Mouse (Mus musculus): ENCODE results near the gene Anxa8. TPM values are rescaled to one million over a fixed set of nuclear protein-coding genes. Genes with fewer than 3 reads are reported as not detected.

The Anxa8 gene
- polyA plus RNA-seq, 1 experiment from 2014 or later, result 0.16 TPM

- no peak overlapping the region for H3K9ac ChIP-seq
- H3K36me3 ChIP-seq (replicated peaks), result no peaks in the 10 kb centered on the region
- WGBS (ENCODE audit: insufficient replicate concordance), result 56% methylated on average over 7 of the region's 7 CpGs
- 0 out of 2 replicates have a peak, but pooled peaks cover 3% of the 10 kb centered on the region for H3K27me3 ChIP-seq
- no peaks in the 10 kb centered on the region for H3K4me1 ChIP-seq (replicated peaks)
- ATAC-seq (ENCODE audit: insufficient read depth), result no peak
- no peaks in the 10 kb centered on the region for H3K9me3 ChIP-seq (replicated peaks)
- no peak overlapping the region for H3K27ac ChIP-seq (replicated peaks)
- no peak overlapping the region for H3K4me2 ChIP-seq
- H3K4me3 ChIP-seq (replicated peaks), result no peak overlapping the region
Measured at GRCm38 (mm10) chr14:34119046-34119723, 33.4 kb downstream of the Anxa8 start.

- no peak overlapping the region for H3K4me3 ChIP-seq (replicated peaks)
- H3K4me2 ChIP-seq, result no peak overlapping the region
- 56% methylated on average over 12 of the region's 12 CpGs for WGBS (ENCODE audit: insufficient replicate concordance)
- H3K27me3 ChIP-seq, result 0 out of 2 replicates have a peak, but pooled peaks cover 3% of the 10 kb centered on the region
- H3K4me1 ChIP-seq (replicated peaks), result no peaks in the 10 kb centered on the region
- no peak overlapping the region for H3K27ac ChIP-seq (replicated peaks)
- H3K36me3 ChIP-seq (replicated peaks), result no peaks in the 10 kb centered on the region
- ATAC-seq (ENCODE audit: insufficient read depth), result no peak
- no peak overlapping the region for H3K9ac ChIP-seq
- no peaks in the 10 kb centered on the region for H3K9me3 ChIP-seq (replicated peaks)
Measured at GRCm38 (mm10) chr14:34120016-34120910, 34.5 kb downstream of the Anxa8 start.

GRCm38 (mm10) chr14:34120923-34121351 lies 35.2 kb downstream of the Anxa8 start:
- no peak overlapping the region for H3K27ac ChIP-seq (replicated peaks)
- 0 out of 2 replicates have a peak, but pooled peaks cover 3% of the 10 kb centered on the region for H3K27me3 ChIP-seq
- ATAC-seq (ENCODE audit: insufficient read depth), result no peak
- H3K4me3 ChIP-seq (replicated peaks), result no peak overlapping the region
- no peaks in the 10 kb centered on the region for H3K4me1 ChIP-seq (replicated peaks)
- no peaks in the 10 kb centered on the region for H3K36me3 ChIP-seq (replicated peaks)
- 57% methylated on average over 3 of the region's 3 CpGs for WGBS (ENCODE audit: insufficient replicate concordance)
- H3K9ac ChIP-seq, result no peak overlapping the region
- H3K4me2 ChIP-seq, result no peak overlapping the region
- no peaks in the 10 kb centered on the region for H3K9me3 ChIP-seq (replicated peaks)

DNA sequence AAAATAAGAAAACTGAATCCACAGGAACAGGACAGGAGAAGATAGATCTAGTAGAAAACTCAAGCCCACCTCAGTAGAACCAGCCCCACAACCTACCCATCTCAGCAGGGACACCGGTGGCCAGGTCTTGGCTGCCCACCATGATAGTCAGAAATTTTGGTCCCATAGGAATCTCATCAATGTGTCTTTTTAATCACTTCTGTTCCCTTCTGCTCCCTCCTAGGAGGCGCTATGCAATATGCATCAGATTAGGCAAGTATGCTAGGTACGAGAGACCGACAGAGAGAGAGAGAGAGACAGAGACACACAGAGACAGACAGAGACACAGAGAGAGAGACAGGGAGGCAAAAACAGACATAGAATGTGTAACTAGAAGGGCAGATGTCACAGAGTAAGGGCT lies 35.9 kb downstream of the Anxa8 start:
- H3K9ac ChIP-seq, result no peak overlapping the region
- no peaks in the 10 kb centered on the region for H3K36me3 ChIP-seq (replicated peaks)
- no peak overlapping the region for H3K4me3 ChIP-seq (replicated peaks)
- H3K27me3 ChIP-seq, result 0 out of 2 replicates have a peak, but pooled peaks cover 3% of the 10 kb centered on the region
- no peaks in the 10 kb centered on the region for H3K9me3 ChIP-seq (replicated peaks)
- no peak overlapping the region for H3K4me2 ChIP-seq
- 86% methylated on average over 4 of the region's 4 CpGs for WGBS (ENCODE audit: insufficient replicate concordance)
- H3K27ac ChIP-seq (replicated peaks), result no peak overlapping the region
- no peaks in the 10 kb centered on the region for H3K4me1 ChIP-seq (replicated peaks)
- no peak for ATAC-seq (ENCODE audit: insufficient read depth)

DNA sequence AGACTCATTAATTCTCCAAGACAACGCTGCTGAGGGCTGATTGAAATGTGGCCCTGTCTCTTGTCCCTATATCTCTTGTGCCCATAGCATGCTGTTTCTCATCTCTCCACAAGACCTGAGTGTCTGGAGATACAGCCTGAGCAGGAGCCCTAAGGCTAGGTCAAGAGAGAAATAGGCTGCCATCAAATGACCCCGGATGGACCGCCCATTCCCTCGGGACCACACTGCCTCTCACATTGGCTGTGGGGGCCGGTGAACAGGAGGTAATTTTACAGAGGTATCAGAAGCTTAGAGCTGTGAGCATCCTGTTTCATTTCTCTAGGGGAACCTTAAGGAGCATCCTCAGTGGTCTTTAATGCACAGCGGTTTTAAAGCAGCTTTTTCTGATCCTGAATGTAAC lies 45.4 kb downstream of the Anxa8 start:
- Histone ChIP-seq H3K27me3 (no peaks in the 10 kb centered on the region), H3K4me1 (replicated peaks) (no peaks in the 10 kb centered on the region), H3K36me3 (replicated peaks) (no peaks in the 10 kb centered on the region), H3K4me3 (replicated peaks) (no peak overlapping the region), H3K9ac (no peak overlapping the region), H3K9me3 (replicated peaks) (no peaks in the 10 kb centered on the region), H3K4me2 (no peak overlapping the region), H3K27ac (replicated peaks) (no peak overlapping the region)
- no peak for ATAC-seq (ENCODE audit: insufficient read depth)
- WGBS (ENCODE audit: insufficient replicate concordance), result 68% methylated on average over 6 of the region's 6 CpGs

- Histone ChIP-seq H3K4me3 (replicated peaks) (no peak overlapping the region), H3K9me3 (replicated peaks) (no peaks in the 10 kb centered on the region), H3K9ac (no peak overlapping the region), H3K4me2 (no peak overlapping the region), H3K4me1 (replicated peaks) (no peaks in the 10 kb centered on the region), H3K27me3 (no peaks in the 10 kb centered on the region), H3K27ac (replicated peaks) (no peak overlapping the region), H3K36me3 (replicated peaks) (no peaks in the 10 kb centered on the region)
- no peak for ATAC-seq (ENCODE audit: insufficient read depth)
Measured at GRCm38 (mm10) chr14:34135391-34135790, 49.6 kb downstream of the Anxa8 start.

DNA sequence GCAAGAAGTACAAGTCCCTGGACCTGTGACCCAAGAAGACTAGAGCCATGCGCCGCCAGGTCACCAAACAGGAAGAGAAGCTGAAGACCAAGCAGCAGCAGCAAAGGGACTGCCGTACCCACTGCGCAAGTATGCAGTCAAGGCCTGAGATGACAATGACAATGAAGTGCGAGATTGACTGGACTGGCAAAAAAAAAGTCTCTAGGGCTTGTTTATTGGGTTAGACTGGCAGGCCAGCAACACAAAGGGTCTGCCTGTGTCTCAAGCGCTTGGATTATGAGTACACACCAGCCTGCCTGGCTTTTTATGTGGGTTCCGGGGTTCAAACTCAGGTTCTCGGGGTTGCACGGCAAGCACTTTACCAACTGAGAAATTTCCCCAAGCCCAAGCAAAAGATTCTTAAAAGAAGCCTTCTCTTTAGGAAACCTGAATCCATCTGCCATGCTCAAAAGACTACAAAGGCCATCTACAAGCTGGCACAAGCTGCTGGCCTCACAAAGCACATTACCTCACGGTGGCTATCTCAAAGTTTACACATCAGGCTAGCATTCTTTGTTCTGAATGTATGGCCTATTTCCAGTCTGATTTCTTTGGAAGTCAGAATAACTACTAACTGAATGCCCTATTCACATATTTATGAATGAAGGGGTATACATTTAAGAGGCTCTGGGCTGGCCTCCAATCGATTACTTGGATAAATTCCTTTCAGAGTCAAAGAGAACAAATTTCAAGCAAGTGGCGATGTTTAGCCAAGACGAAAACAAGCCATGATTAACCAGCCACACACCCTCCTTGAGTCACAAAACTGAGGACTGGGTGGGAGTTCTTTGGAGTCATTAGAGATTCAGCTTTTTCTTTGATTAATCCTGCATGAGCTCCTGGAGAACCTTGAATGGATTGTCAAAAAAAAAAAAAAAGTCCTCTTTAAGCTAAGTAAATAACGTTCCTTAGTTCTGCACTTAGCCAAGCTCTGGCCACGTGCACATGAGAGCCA lies 54.2 kb downstream of the Anxa8 start:
- WGBS (ENCODE audit: insufficient replicate concordance), result 72% methylated on average over 15 of the region's 15 CpGs
- no peak for ATAC-seq (ENCODE audit: insufficient read depth)

DNA sequence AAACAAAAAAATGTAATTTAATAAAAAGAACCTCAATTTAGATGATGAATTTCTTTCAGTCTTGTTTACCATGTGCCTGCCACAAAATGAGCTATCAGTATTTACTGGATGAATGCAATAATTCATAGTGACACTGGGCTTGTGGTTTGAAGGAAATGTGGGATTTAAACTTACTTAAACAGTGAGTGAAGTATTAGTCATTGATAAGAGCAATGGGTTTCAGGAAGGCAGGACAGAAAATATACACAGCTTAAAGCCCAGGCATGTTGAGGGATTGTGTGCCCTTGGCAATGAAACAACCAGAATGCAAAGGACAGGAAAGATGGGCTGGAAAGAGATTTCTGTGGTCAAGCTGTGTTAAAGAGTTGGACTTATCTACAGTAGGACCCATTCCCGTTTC lies 56.5 kb downstream of the Anxa8 start:
- Histone ChIP-seq H3K9ac (no peak overlapping the region), H3K9me3 (replicated peaks) (no peaks in the 10 kb centered on the region), H3K27me3 (no peaks in the 10 kb centered on the region), H3K36me3 (replicated peaks) (no peaks in the 10 kb centered on the region), H3K4me1 (replicated peaks) (no peaks in the 10 kb centered on the region), H3K4me3 (replicated peaks) (no peak overlapping the region), H3K27ac (replicated peaks) (no peak overlapping the region), H3K4me2 (no peak overlapping the region)
- 32% methylated on average over 1 of the region's 1 CpGs for WGBS (ENCODE audit: insufficient replicate concordance)
- no peak for ATAC-seq (ENCODE audit: insufficient read depth)

More for the DNA sequence above, 54.2 kb downstream of the Anxa8 start:
- H3K4me2 ChIP-seq, result no peak overlapping the region
- H3K4me1 ChIP-seq (replicated peaks), result no peaks in the 10 kb centered on the region
- H3K27ac ChIP-seq (replicated peaks), result no peak overlapping the region
- no peaks in the 10 kb centered on the region for H3K36me3 ChIP-seq (replicated peaks)
- no peaks in the 10 kb centered on the region for H3K9me3 ChIP-seq (replicated peaks)
- H3K27me3 ChIP-seq, result no peaks in the 10 kb centered on the region
- H3K4me3 ChIP-seq (replicated peaks), result no peak overlapping the region
- no peak overlapping the region for H3K9ac ChIP-seq

DNA sequence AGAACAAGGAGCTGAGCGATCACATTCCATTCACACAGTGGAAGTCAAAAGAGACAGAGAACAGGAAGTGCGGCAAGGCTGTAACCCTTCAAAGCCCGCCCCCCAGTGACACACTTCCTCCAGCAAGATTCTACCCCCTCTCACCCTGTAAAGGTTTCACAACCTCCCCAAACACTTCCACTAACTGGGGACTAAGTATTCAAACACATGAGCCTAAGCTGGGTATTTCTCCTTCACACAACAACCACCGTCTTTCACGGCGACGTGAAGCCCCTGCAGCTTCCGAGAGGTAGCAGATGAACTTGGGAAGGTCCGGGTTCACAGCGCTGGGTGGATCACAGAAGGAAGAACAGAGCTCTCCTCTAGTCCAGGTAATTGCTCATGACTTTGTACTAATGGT lies 57.1 kb downstream of the Anxa8 start:
- Histone ChIP-seq H3K9me3 (replicated peaks) (no peaks in the 10 kb centered on the region), H3K4me1 (replicated peaks) (no peaks in the 10 kb centered on the region), H3K9ac (no peak overlapping the region), H3K4me2 (no peak overlapping the region), H3K27ac (replicated peaks) (no peak overlapping the region), H3K4me3 (replicated peaks) (no peak overlapping the region), H3K27me3 (no peaks in the 10 kb centered on the region), H3K36me3 (replicated peaks) (no peaks in the 10 kb centered on the region)
- WGBS (ENCODE audit: insufficient replicate concordance), result 81% methylated on average over 10 of the region's 10 CpGs
- no peak for ATAC-seq (ENCODE audit: insufficient read depth)

All from liver, embryonic 15.5 days (tissue).